Mouse (Mus musculus) brain, embryonic 18.5 days (tissue): ENCODE measurements at regions not wholly inside any gene's neighbourhood (a gene's known extent, or its start where the extent isn't known, plus 50 kb on each side); places are given as distances from the start of the nearest gene placed in this dataset.
"Not testable (repeated sequence)": the region's sequence is repeated elsewhere in the genome, so short reads cannot be mapped to it uniquely, and the experiment has no call there.

Source experiments
- DNase-seq: peaks from one replicate; pipeline ENCODE4 v3.0.0-alpha.2; 2012; ENCODE audit warnings: low read depth, low spot score

DNA sequence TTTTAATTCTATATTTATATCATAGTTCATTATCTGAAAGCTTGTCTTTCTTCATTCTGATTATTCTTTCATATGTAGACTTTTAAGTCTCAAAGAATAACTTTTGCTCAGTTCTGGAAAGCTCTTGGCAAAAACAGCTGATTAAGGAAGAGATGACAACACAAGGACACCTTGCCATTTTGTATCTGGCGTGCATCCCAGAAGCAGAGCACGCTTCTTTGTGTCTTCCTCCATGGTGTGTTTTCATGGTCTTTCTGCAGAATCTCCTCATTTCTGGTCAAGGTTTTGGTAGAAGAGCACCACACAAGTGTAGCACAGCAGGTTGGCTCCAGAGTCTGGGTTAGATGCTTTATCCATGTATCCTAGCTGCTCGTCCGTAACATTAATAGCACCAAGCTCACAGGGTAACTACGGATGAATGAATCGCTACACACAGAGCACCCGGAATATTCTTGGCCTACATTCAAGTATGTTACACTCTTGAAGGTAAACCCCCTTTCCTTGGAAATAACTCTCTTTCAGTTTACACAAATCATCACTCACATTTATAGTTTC, 148.9 kb upstream of the Ddhd1 start:
- no peak for DNase-seq

DNA sequence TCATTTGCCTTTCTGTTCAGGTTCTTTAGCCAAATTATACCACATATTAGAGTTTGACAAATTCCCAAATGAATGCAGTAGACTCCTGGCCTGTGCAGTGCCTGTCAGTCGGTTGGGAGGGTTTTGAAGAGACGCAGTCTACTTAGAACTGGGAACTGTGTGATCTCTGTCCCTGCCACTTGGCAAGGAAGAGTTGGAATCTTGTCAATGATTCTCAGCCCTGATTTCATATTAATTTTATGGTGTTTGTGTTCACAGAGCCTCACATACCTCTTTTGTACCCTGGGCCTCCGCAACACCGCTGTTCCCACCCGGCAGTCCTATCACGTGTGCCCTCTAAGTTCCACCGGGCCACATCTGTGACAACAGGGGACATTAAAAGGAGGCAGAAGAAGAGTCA, 149.8 kb upstream of the Ddhd1 start:
- DNase-seq, result no peak

DNA sequence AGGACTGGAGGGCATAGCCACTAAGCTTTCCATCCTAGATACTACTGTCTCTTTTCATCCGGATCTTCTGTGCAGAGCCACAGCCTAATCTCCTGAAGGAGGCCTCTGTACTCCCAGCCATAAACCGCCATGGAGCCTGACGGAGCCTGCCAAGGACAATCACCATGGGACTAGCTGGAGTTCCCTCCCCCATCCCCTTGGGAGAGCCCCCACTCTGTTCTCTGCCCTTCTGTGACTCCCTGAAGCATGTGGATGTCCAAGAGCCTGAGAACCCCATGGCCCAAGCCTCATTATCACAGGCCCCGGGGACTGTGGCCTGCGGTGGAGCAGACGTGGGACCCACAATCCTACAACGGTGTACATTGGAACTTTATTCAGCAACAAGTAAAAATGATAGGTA, 151.5 kb upstream of the Ddhd1 start:
- no peak for DNase-seq

DNA sequence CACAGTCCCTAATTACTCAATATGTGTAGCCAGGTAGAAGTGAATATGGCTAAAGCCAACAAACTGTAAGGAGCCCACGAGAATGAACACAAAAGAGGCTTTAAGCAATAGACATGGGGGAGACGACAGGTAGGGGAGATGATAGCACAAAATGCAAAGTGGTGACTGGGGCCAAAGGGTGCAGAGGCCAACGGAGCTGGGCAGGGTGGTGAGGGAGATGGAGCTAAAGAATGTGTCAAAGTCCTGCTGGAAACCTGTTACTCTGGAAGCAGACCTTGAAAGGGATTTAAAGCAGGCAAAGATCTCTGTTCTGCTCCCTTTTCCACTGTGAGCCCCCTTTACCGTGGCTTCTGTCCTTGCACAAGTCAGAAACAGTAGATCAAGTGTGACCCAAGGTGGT, 152.2 kb upstream of the Ddhd1 start:
- DNase-seq, result no peak

DNA sequence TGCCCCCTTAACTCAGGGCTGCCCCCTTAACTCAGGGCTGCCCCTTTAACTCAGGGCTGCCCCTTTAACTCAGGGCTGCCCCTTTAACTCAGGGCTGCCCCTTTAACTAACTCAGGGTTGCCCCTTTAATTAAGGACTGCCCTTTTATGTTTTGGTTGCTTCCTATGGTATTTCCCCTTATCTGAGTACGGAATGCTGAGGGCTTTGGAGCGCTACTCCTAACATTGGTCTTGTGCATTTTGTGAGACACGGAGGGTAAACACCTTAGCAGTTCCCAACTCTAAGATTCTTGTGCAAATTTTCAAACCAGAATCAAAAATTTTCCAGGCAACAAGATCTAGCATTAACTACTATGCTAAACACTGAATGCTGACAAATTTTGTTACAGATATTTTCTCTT, 152.7 kb upstream of the Ddhd1 start:
- DNase-seq, result no peak

DNA sequence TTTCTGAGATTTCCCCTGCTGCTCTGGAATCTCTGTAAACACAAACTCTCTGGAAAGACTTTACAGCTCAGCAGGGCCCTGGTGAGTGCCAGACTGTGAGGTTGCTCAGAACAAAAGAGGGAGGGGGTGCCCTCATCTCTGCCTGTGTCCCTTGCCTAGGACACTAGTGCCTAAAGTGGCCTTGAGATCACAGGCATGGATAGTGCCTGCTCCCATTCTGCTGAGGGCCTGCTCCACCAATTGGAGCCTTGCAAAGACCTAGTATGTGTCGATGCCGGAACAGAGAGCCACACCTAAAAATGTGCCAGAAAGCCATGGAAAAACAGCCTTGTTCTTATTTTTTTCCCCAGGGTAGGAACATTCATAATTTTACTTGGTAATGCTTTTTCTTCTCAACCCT, 157.7 kb upstream of the Ddhd1 start:
- DNase-seq, result no peak

DNA sequence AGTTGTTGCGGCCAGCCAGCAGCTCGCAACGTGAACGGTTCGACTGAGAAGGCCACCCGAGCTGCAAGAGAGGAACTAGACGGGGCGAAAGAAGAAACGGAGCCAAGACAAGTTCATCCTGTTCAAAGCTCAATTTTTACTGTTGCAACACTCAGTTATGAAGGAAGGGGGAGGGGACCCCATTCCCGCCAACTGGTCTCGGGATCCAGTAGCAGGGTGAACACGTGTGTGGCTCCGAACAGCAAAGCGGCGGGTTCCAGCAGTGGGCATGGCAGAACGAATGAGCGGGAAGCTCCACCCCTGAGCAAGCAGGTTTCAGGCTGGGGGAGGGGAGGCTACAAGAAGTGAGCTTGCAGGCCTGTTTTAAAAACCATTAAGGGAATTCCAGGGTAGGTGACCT, 158.7 kb upstream of the Ddhd1 start:
- not testable (repeated sequence) for DNase-seq

DNA sequence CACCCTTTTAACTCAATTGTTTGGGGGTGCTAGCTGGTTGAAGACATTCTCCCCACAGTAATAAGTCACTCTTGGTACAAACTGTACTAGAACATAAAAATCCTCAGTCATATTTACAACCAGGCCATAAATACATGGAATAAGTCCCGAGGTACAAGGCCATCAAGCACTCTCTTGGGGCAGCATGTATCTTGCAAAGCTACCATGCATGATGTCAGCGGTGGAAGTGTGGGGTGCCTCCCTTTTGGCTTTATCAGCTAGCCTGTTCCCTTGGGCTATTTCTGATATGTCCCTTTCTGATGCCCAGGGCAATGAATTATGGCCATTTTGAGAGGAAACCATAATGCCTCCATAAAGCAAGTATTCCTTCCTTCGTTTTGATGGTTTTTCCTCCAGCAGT, 159.8 kb upstream of the Ddhd1 start:
- no peak for DNase-seq

DNA sequence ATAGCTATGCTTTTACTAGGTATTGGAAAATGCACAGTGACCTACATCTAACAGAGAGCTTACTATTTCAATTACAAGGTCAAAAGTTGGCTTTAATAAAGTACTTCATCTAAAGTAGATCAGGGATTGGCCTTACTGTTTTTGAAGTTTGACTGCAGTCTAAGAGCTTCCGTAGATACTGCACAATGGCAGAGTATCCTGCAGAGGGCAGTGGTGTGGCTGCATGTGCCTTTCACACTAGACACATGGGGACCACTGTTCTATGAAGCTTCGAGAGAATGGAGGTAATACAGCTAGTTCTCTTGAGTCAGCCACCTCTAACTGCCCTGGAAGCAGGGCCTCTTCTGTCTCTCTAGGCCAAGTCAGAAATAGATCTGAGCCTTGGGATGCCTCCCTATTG, 166.7 kb upstream of the Ddhd1 start:
- DNase-seq, result no peak

DNA sequence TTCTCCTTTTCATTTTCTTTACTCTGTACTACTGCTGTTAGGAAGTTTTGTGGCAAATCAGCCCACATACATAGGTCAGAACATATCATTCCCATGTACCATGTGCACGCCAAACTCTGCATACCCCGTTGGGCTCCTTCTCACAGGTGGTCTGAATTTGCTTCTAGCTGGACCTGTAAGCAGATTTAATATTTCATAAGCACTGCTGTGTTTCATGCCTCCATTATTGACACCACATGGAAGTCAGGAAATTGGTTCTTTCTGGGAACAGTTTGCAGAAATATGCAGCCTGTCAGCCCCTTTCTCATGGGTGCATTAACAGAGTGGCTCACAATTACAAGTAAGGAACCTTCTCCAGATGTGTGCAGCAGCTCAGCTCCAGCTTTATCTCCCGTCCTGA, 168.1 kb upstream of the Ddhd1 start:
- DNase-seq, result no peak

DNA sequence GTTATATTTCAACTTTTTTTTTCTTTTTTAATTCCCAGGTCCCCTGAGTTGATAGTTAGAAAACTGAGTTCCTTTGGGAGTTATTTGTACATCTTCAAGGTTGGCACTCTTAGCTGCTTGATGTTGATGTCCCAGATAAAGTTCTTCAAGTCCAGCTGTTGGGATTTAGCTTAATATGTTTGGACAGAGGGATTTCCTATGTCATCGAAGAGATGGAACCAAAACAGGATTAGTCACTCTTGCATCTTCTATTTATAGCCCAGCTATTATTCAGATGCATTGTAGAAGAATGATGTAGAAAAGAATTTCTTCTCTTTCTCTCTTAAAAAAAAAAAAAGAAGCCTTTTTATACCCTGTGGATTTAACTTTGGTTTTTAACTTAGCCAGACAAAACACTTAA, 169.2 kb upstream of the Ddhd1 start:
- no peak for DNase-seq

DNA sequence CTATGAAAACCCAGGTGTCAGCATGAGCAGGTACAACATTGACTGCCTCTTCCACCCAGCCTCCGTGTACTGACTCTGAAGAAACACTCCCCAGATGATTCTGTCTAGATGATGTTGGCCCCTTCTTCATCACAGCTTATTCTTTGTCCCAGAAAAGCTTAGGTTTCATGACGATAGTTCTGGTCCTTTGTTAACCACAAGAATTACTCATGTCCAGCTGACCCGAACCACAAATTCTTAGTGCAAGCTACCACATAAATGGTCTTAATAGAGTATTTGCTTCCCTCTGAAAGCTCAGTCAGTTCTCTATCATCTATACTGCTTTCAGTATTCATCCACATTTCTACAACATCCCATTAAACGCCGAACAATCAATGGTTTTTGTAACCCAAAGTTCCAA, 172.5 kb upstream of the Ddhd1 start:
- no peak for DNase-seq

DNA sequence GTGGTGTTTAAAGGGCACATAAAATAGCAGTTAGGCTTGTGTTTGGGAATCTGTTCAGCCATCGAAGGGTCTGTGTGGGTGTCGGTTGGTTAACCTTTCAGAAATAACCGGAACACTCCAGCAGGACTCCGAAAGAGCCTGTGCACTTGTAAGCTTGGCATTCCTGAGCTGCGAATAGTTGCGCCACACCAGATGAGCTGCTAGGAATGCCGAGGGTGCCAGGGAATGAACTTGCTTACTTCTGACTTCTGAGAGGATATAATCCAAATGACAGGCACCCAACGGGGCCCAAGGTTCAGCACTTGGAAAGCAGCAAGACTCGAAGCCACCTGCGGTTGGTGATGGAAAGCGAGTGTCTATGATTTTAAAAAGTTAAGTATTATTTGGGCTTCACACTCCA, 179.1 kb upstream of the Ddhd1 start:
- DNase-seq, result no peak

DNA sequence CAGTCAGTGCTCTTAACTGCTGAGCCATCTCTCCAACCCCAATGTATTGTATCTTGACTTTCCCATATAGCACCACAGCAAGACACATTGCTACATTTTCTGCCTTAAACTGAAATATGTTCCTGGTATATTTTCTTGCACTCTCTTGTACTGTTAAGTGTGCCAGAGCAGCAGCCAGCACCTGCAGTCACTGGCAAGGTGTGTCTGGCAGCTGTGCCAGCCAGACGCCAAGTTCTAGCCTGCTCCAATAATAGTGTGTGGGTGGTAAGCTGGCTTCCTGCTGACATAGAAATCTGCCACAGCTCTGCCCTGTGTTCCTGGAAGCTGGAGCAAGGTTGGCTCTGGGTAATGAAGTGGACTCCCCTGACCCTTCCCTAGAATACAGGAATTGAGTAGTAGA, 185.9 kb upstream of the Ddhd1 start:
- no peak for DNase-seq

DNA sequence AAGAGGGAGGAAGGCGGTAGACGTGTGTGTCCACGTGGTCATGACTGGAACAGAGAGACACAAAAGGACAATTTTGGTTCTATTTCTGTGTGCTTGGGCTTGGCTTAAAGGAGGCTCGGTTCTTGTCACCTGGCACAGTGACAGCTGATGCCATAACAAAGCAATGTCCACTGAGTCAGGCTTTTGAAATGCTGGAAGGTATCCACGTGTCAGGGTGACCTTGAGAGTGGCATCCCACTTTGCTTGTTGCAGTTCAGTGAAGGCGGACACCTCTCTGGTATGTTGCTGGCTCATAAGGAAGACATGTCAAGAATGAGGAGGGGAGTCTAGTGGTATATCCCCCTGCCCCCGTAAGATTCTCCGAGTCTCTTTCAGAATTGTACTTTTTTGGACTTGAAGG, 192.6 kb upstream of the Ddhd1 start:
- DNase-seq, result no peak

DNA sequence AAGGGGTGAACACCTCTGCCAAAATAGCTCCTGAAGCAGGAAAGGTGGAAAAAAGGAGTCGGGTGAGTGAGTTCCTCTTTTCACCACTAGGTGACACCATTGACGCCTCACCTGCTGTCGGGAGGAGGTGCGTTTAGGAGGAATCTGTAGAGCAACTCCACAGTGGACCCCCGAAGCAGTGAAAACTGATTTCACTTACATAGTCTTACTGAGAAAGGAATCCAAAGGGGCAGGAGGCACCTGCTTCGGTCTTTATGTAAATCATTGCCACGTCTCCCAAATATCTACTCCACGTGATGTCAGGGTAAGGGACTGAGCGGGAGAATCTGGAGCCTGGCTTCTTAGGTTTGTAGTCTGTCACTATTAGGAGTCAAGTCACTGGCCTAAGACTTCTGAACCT, 220.5 kb upstream of the Ddhd1 start:
- peak; percentile 28 for DNase-seq

DNA sequence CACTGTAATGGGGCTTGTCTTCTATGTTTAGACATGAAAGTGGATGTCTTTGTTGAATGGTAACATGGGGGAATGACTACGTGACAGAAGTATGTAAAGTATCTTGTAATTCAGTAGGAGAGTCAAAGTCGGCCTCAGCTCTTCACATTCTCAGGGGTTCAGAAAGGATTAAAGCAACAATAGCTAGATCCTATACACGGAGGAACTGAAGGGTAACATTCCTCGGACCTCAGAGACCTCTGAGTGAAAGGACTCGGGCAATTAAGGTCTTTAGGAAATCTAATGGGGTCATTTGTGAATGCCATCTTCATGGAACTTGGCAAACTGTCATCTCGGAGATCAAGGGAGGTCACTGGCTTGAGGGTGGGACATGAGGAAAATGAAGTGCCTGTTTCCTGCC, 262.8 kb upstream of the Ddhd1 start:
- DNase-seq, result no peak

DNA sequence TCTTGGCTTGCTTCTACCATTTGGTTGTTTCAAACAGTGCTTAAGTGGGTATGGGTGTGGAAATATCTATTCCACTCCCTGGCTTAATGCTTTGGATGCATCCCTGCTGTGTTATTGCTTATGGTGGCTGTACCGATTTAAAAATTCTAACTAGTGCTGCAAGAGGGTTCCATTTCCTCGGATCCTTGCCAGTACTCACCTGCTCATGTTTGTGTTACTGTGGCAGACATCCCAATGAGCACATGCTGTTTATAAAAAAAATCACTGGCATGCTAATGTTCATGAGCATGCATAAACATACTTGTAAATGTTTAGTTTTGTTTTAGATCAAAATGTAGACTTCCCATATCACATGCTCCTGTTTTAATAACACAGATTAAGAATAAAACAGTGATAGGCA, 285.6 kb upstream of the Ddhd1 start:
- DNase-seq, result no peak

DNA sequence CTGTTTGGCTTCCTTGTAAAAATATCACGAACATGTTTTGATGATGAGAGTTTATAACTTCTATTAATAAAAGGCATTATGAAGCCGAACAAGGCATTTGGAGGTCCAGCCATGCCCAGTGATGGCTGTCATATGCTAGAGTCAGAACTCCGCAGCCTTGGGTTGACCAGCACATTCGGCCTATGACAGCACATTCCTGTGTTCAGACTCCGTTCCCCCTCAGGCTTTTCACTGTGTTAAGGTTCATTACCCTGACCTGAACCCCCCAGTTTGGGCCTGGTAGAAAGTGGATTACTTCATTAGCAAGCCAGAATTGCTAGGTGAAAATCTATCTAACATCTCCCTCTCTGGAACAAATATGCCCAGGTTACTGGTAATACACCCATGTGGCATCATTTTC, 286.2 kb upstream of the Ddhd1 start:
- DNase-seq, result no peak

DNA sequence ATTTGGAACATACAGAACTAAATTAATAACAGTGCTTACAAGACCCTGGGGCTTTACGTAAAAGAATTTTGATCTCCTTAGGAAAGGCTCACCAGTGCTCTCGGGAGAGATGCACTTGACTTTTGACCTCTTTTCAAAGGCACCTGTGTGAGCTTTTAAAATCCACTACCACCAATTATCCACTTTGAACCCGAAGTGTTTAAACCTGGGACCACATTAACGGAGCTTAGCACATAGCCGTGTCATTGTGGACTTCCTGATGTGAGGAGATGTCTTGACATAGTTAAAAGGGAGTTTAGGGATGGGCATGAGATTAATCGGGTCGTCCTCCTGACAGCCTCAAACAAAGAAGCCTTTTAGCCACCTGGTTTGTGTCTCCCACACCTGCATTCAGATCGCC, 286.6 kb upstream of the Ddhd1 start:
- DNase-seq, result no peak

DNA sequence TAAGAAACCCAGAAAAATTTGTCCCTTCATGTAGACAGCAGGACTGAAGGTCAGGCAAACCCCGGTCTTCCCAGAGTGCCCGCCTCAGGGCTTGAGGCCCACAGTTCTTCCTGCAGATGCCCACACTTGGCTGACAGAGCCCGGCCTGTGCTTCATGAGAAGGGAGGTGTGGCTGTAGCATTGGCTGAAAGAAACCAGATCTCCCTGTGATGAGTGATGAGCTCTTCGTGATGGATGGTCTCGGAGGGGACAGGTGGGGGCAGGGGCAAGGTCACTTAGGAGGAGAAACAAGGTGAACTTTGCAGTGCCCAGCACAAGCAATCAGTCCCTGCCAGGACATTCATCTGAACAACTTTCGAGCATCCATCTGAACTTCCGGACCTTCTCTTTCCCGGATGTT, 298.7 kb upstream of the Ddhd1 start:
- no peak for DNase-seq

DNA sequence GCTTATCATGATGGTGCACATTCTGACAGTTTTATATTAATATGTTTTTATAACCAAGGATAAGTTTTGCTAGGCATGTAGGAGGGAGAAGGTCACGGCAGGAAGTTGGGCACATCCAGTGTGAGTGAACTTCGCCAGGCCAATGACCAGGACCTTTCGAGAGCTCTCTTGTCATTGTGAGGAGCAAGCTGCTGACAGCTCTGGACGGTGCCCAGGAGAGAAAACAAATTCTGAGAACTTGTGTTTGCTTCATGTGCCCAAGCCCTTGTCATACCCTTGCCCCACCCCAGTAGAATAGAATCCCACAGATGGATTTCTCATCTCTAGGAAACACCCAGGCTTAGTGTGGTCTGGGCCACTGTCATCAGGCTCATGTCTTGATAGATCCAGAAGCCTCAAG, 304.5 kb upstream of the Ddhd1 start:
- no peak for DNase-seq

DNA sequence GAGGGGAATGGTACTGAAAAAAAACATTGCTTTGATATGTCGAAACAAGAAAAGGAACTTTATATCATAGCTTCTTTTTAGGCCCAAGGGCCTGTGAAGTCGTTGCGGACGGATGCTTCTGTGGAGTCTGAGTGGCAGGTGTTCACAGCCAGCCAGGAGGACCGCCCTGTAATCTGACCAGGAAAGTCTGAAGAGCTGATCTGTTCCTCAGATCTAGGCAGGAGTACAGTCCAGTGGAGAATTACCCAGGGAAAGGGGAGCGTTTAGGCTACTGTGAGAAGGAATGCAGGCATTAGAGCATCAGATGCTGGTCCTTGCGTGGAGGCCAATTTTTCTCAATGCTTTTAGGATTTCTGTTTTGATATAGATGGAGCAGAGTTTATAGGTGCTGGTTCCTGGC, 306.1 kb upstream of the Ddhd1 start:
- DNase-seq, result no peak

DNA sequence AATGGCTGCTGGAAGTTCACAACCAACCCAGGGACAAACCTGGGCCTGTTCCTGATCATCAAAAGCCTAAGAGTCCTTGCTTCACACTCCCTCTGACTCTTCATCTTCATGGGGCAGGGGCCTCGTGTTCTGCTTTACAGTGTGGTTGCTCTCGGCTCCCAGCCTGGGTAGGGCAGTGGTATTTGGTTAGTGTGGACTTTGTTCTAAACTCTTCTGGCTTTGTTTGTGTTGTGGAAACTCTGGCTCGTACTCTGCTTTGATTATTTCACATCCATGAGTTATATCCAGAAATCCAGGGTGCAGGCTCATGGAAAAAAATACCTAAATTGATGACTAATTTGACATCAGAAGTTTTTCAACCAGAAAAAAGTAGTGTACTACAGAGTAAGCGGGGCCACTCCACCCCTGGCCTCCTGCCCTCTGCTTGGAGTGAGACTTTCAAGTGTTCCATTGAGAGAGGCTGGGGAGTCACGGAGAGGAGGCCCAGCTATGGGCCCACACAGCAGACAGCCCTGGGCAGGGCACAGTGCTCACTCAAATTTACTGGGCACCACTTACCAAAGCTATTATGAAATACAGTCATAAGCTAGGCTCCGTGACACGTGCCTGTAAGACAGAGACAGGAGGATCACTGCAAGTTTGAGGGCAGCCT, 325.4 kb upstream of the Ddhd1 start:
- DNase-seq, result no peak
